Mouse (Mus musculus): Measurements from ENCODE around the gene Polr2g.

The Polr2g gene

GRCm38 (mm10) chr19:8817001-8817400, 18.6 kb upstream of the Polr2g start:
- no peak for DNase-seq

DNA sequence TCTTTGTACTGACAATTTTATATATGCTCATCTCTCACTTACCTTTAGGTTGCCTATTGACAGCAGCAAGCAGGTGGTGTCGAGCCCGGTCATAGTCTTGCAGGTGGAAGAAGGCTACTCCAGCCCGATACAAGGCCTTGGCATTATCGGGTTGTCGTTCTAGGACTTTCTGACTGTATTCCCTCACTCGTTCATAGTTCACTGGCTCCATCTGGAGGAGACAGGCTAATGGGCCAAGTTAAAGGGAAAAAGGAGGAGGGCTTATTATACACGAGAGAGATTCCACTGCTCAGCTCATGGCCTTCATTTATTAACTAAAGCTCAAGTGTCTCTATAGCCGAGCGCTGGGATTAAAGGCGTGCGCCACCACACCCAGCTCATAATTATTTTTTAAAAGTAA, 17.4 kb upstream of the Polr2g start:
- DNase-seq, result no peak

DNA sequence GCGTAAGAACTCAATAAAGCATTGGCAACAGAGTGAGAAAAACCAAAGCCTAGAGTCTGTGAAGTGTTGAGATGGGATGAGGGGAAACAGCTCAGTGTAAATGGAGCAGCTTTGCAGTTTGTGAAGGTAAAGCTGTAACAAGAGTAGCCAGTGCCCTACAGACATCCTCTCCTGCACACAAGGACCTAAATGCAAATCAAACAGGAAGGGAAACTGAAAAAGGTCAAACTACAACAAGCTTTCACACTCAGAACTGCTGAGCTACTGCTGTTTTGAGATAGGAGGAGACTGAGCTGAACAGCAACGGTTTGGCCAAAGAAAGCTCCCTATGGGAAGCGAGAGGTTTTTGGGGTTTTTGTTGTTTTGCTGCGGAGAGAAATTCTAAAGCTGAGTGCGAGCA, 8.4 kb upstream of the Polr2g start:
- DNase-seq, result no peak

DNA sequence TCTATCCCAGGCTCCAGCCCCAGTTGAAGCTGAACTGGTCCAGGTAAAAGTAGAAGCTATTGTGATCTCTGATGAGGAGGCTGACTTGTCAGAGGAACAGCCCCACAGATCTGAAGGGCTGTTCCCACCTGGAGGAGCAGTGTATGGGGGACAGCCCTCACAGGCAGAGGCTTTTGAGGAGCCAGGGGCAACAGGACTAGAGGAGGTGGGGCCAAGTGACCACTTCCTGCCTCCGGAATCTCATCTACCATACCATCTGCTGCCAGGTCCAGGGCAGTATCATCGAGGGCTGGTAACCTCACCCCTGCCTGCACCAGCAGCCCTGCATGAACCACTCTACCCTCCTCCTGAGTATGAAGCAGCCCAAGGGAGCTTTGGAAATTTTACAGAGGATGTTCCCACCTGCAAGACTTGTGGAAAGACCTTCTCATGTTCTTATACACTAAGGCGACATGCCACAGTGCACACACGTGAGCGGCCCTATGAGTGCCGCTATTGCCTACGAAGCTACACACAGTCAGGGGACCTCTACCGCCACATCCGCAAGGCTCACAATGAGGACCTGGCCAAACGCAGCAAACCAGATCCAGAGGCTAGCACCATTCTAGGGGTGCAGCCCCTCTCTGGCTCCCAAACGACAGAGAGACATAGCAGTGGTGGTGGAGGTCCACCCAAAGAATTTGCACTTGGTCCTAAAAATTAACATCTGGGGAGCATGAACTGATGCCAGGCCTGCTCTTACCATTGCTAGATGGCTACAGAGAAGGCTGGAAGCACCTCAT, 5.7 kb upstream of the Polr2g start:
- no peak for DNase-seq

DNA sequence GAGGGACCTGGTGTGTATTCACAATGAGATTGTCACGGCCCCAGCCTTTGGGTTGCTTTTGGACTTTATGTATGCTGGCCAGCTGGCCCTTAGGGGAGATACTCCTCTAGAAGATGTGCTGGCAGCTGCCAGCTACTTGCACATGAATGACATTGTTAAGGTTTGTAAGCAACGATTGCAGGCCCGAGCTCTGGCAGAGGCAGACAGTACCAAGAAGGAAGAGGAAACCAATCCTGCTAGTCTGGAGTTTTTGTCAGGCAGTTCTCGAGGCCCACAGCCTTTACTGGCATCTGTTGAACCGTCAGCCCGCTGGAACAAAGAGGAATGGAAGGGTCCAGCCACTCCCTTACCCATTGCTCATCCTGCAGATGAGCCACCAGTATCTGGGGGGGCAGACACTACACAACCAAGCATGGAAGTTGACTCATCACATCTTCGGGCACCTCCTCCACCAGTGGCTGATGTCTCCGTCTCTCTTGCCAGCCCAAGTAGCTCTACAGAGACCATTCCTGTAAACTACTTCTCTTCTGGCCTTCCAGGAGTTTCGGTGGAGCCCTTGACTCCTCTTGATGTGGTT, 4.9 kb upstream of the Polr2g start:
- DNase-seq, result no peak

DNA sequence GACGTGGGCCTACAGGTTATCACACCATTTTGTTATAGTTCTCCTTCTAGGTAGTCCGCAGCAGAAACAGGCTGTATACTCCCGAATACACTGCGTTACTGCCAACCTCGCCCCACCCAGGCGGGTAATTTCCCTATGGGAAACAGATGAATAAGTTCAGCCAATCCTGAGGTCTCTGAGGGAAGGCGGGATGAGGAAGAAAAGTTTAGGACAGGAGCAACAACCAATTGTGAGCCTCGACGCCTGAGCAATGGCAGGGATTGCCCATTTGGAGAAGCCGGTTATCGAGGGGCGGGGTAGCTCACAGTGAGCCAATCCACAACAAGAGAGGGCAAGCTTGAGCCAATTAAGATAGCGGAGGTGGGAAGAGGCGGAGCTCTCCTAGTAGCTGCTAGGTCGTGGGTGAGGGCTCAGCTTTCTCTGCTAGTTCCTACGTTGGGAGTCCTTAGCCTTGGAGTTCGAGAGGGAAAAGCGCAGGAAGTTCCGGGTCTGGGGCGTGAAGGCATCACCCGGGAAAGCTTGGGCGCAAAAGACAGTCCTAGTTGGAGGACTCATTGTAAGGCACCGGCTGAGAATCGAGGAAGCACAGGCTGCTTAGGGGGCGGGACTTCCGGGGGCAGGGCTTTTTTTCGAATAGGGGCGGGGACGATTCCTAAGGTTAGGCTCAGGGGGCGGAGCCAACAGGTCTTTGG, 3.9 kb upstream of the Polr2g start, which contains the start of gene Zbtb3:
Zbtb3 (plus strand) TSS at position 426 of the 692 bp plus-strand sequence.
- peak; percentile 80 for DNase-seq

- no peak for DNase-seq
Measured at GRCm38 (mm10) chr19:8798947-8799315, 554 bp upstream of the Polr2g start.

DNA sequence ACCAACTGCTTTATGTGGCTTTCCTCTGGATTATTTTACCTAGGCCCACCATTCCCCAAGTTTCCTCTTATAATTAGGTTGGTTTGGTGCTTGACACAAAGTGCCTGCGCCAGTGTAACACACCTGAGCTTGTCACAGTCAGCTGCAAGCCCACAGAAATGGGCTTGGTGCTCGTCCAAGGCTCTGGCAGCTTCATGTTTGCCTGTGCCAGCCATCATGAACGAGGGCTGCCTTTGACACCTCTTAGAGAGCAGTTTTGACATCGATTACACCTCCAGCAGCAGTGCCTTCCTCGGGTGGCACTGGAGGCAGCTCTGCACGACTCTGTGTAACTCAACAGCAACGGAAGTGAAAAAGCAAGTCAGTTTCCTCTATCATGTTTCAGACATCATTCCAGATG, 8.2 kb downstream of the Polr2g start:
- no peak for DNase-seq

DNA sequence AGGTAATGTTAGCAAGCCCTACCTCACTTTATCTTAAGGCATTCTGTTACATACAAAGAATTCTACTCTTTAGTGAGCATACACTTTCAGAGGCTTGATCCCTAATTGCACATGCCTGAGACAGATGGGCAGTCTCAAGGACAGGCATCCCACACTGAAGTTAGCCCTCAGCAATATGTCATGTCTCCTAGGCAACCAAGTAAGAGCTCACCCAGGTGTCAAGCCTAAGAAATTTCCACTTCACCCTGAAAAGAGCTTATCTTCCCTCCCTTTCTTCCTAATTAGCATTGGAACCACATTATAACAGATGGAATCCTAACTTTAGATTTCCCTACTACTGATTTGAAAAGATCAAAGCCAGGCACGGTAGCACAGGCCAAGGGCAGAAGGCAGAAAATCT, 9.2 kb downstream of the Polr2g start:
- DNase-seq, result no peak

DNA sequence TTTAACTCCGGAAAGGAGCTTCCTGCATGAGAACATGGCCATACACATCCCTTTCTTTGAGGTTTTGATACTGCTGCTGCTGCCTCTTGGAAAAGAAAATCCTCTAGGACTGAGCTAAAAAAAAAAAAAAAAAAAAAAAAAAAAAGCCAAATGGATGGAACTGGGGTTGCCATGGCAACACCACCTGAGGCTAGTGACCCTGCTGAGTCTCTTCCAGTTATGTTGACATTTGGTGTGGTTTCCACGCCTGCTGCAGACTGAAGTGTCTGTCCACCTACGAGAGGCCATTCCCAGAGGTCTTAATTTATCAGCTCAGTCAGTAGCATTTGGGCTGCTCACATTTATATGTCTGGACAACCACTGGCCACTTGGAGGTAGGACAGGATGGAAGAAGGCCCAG, 9.9 kb downstream of the Polr2g start:
- DNase-seq, result no peak

- peak; percentile 81 for DNase-seq
Measured at GRCm38 (mm10) chr19:8786008-8786781, 12.2 kb downstream of the Polr2g start, which contains the start of gene Taf6l. Gene Taf6l, minus strand, starts transcription at chr19:8786417.

DNA sequence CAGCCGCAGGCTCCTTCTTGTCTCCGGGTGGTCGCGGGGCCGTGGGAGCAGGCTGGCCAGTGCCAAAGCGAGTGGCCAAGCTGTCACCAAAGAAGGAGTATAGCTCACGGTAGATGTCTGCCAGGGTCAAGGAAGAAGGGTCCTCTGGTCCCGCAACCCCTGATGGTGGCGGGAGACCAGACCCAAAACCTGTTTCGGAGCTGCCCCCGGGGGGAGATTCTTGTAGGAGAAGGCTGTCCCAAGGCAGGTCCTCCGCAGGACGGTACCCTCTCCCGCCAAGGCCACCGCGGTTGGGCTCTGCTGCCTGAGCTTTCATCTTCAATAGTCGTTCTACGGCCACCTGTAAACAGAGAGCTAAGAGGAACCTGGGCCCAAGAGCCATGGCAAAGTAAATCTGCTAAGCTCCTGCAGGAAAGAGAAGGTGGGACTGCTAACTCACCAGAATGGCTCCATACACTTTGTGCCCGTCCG, 23.4 kb downstream of the Polr2g start:
- no peak for DNase-seq

- peak; percentile 96 for DNase-seq
Measured at GRCm38 (mm10) chr19:8774086-8774835, 24.1 kb downstream of the Polr2g start, which contains the start of gene Tmem179b. Gene Tmem179b, minus strand, starts transcription at chr19:8774467.

GRCm38 (mm10) chr19:8773409-8773808, 25.0 kb downstream of the Polr2g start:
- no peak for DNase-seq

GRCm38 (mm10) chr19:8772996-8773395, 25.4 kb downstream of the Polr2g start:
- no peak for DNase-seq

- peak; percentile 79 for DNase-seq
Measured at GRCm38 (mm10) chr19:8770567-8771270, 27.7 kb downstream of the Polr2g start, which contains the start of gene Tmem223. Gene Tmem223, plus strand, starts transcription at chr19:8770996.

DNA sequence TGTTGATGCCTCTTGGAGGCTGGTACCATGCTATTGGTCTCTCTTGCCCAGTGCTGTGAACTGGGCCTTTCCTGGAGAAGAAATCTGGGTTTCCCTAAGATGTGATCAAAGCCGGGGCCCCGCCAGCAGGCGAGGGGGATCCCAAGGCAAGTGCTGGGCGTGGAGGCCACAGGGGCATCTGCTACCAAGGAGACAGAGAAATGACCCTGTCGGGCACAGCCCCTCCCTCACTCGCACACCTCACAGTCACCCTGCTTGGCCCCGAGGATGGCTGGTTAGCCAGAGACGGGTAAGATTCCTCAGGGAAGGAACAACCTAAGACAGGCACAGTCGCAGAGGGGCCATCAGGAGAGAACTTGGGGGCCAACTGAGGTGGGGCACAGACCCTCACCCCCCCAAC, 32.8 kb downstream of the Polr2g start:
- no peak for DNase-seq

- no peak for DNase-seq
Measured at GRCm38 (mm10) chr19:8763276-8763675, 35.1 kb downstream of the Polr2g start.

DNA sequence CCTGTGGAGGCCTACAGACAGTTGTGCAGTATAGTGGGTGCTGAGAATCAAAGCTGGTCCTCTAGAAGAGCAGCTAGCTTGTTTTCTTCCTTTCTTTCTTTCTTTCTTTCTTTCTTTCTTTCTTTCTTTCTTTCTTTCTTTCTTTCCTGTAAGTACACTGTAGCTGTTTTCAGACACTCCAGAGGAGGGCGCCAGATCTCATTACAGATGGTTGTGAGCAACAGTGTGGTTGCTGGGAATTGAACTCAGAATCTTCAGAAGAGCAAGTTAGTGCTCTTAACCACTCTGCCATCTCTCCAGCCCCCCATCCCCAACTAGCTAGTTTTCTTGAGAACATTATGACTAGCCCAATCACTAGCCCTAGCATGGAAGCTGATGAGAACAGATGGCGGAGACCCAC, 37.6 kb downstream of the Polr2g start:
- no peak for DNase-seq

- DNase-seq, result no peak
Measured at GRCm38 (mm10) chr19:8758899-8759298, 39.5 kb downstream of the Polr2g start.

- DNase-seq, result no peak
Measured at GRCm38 (mm10) chr19:8757471-8757998, 40.8 kb downstream of the Polr2g start.

Measured in right cerebral cortex, postnatal 4 days (tissue).